Mouse (Mus musculus): ENCODE data around the gene Srp9. TPM values are rescaled to one million over a fixed set of nuclear protein-coding genes. Genes with fewer than 3 reads are reported as not detected.

Srp9 gene
- total RNA-seq (2021) = 10 to 100 TPM; 48.1 to 49.0 TPM

- intact Hi-C loops (cut with DNase I) = no loop called here
- DNase-seq = peak; percentile 98
These were observed at the start of gene Srp9 for GRCm38 (mm10) chr1:182124506-182124905. TSS of gene Srp9 (plus strand) at chr1:182124737.

GRCm38 (mm10) chr1:182081744-182082419, 42.7 kb upstream of the Srp9 start:
- DNase-seq = peak; percentile 58 to 75

DNA sequence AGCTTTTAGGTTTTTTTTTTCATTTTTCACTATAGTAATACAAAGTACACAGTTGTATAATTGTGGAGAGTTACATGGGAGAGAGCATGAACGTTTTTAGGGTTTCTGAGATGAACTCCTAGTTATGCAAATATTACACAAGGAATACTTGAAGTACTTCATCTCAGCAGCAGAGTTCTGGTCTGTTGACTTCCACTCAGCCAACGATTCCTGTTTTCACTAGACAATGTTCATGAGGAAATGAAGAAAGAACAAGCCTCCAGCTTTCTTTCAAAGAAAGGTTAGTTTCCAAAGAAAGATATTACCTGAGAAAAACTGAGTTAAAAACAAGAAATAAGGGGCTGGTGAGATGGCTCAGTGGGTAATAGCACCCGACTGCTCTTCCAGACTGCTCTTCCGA, 41.1 kb upstream of the Srp9 start:
- no peak for DNase-seq
- intact Hi-C loops (cut with DNase I) = no loop called here

More at GRCm38 (mm10) chr1:182081744-182082419, 42.7 kb upstream of the Srp9 start:
- intact Hi-C loops (cut with DNase I) = no loop called here

GRCm38 (mm10) chr1:182086759-182087158, 37.8 kb upstream of the Srp9 start:
- intact Hi-C loops (cut with DNase I) = no loop called here
- no peak for DNase-seq

- intact Hi-C loops (cut with DNase I) = no loop called here
- DNase-seq = no peak
These were observed 37.2 kb upstream of the Srp9 start for GRCm38 (mm10) chr1:182087351-182087750.

- intact Hi-C loops (cut with DNase I) = no loop called here
- DNase-seq = peak in 1 of 2 experiments; percentile 42
These were observed 36.5 kb upstream of the Srp9 start for GRCm38 (mm10) chr1:182087753-182088633.

GRCm38 (mm10) chr1:182088844-182089418, 35.6 kb upstream of the Srp9 start:
- peak; percentile 59 to 64 for DNase-seq

GRCm38 (mm10) chr1:182089600-182090297, 34.8 kb upstream of the Srp9 start:
- intact Hi-C loops (cut with DNase I) = loop anchor here (2.0 kb wide), 1 partner anchor 69 kb away; no protein-coding TSS in a partner anchor
- DNase-seq = no peak

More at GRCm38 (mm10) chr1:182088844-182089418, 35.6 kb upstream of the Srp9 start:
- intact Hi-C loops (cut with DNase I) = no loop called here

- intact Hi-C loops (cut with DNase I) = loop anchor here (2.0 kb wide), 1 partner anchor 69 kb away; no protein-coding TSS in a partner anchor
- no peak for DNase-seq
These were observed 34.2 kb upstream of the Srp9 start for GRCm38 (mm10) chr1:182090298-182090677.

- intact Hi-C loops (cut with DNase I) = loop anchor here (2.0 kb wide), 1 partner anchor 70 kb away; no protein-coding TSS in a partner anchor
- no peak for DNase-seq
These were observed 33.3 kb upstream of the Srp9 start for GRCm38 (mm10) chr1:182091261-182091660.

DNA sequence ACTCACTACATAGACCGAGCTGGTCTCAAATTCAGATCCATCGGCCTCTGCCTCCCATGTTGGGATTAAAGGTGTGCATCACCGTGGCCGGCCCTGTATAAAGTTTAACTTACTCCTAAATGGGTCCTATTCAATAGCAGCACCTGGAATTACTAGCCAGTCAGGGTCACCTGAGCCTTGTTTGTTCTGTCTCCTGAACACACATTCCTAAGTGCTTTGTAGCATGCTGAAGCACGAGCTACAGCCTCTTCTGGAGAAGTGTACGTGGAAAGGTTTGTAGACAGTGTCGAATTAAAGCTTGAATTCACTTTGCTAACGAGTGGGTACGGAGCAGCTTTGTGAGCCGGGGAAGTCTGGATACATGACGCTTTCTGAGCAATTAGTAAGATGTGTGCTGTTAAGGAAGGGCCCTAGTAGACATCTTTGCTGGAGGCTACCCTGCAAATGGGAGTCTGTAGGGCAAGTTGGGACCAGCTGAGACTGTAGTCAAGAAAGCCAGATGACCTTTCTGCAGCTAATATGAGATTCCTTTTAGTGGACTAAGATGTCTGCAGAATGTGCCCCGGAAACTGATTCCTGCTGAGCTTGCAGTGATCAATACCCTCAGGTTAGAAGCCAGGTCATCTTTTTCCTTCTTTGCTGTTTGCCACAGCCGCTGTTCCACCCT, 32.7 kb upstream of the Srp9 start:
- intact Hi-C loops (cut with DNase I) = loop anchor here (2.0 kb wide), 1 partner anchor 71 kb away; no protein-coding TSS in a partner anchor
- DNase-seq = no peak

DNA sequence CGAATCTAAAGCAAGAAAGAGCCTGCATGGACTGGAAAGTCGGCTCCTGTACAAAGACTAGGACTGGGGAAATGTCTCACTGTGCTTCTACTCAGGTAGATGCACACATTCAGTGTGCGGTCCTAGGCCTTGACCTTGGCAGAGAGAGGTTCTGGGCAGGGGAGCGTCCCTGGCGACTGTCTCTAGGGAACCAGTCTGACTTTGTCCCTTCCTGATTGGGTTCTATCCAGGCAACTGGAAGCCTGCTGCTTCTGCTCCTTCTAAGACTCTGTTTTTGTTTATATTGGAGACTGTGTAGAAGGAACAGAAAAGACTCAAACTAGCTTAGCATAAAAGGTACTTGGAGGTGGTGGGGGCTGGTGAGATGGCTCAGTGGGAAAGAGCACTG, 32.1 kb upstream of the Srp9 start:
- intact Hi-C loops (cut with DNase I) = no loop called here
- DNase-seq = no peak

DNA sequence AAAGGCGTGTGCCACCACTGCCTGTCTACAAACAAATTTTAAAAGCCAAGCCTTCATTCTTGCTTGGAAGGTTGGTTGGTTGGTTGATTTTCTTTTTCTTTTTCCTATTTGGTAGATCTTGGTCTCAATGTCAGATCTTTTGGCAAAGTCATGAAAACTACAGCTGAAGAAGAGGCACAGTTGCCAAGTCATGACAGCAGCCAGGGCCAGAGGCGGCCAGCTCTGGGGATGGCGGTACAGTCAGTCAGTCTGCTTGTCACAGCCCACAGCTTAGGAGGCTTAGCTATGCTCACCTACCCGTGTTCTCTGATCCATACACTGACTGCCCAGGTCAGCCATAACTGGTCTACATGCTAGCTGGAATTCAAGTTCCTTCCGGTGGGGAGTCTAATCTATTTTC, 31.1 kb upstream of the Srp9 start:
- intact Hi-C loops (cut with DNase I) = no loop called here
- no peak for DNase-seq

DNA sequence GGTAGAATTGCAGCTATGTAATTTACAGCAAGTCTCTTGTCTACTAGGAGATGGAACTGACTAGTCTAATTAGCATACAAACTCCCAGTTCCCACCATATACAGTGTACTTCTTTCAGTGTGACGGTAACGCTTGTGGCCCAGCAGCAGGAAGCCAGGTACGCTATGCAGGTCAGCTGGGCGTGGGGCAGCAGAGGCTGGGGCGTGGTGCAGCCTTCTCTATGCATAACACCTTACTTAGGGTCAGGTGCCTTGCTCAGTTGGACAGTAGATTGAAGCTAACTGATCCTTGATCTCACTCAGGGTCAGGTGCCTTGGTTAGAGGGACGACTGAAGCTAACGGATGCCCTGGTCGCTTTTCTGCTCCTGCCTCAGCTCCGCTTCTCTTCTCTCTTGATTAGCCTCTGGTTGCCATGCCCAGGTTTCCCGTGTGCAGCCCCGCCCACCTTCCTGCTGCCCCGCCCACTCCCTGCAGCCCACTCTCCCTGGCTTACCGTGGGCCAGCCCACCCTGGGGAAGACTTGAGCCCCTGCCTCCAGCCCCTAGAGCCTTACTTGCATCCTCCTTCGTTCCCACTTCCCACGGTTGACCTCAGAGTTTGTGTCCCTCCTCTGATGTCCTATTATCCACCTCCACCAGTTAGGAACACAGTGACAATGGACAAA, 29.9 kb upstream of the Srp9 start:
- no peak for DNase-seq
- intact Hi-C loops (cut with DNase I) = no loop called here

DNA sequence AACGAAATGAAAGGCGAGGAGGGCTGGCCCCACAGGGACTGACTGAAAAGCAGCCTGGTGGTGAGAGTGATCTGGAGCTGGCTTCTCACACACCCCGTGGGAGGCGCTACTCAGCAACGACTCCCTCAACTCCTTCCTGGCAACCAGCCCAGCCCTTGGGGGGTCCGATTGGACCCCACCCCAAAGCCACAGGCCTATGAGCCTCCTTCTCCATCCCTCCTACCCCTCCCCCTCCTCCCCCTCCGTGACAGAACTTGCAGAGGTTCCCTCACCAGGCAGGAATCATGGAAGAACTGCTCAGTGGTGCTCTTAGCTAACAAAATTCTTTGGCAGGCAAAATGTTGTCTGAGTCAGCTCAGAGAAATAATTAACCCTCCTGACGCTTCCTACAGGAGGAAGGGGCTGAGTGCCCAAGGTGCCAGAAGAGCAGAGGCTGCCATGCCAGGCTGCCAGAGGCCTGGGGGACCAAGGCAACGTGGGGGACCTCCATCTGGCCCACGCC, 29.2 kb upstream of the Srp9 start:
- intact Hi-C loops (cut with DNase I) = no loop called here
- peak in 1 of 2 experiments; percentile 65 for DNase-seq

DNA sequence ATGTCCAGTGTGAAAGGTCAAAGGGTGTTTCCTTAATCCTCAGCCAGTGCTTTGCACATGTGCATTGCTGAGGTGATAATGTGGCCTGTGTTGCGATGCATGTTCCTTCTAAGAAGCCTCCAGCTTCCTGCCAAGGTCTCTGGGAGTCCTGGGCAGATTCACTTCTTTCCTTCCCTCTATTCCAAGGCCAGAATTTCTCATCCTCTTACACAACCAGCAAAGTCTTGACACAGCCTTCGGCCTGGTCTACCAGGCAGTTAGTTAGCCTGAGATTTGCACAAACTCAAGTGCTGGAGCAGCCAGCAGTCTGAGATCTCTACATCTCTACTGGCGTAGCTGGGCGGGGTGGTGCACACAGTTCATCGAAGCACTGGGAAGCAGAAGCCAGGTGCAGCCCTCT, 27.8 kb upstream of the Srp9 start:
- intact Hi-C loops (cut with DNase I) = no loop called here
- DNase-seq = no peak

DNA sequence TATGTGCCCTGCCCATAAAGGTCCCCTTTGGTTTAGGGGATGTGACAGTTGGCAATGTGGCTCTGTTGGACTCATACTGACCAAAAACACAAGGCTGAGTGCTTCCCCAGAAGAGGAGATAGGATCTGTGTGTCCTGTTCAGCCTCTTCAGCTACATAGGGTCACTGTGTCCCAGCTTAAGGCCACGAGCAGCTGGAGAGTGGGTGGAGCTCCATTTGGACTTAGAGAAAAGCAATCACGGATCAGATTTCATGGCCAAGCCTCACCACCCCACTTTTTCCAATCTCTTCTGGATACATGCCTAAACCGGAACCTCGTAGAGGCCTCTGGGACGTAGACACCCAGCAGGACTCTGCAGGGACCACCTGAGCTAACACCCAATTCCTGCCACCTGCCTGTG, 25.5 kb upstream of the Srp9 start:
- DNase-seq = no peak
- intact Hi-C loops (cut with DNase I) = no loop called here

DNA sequence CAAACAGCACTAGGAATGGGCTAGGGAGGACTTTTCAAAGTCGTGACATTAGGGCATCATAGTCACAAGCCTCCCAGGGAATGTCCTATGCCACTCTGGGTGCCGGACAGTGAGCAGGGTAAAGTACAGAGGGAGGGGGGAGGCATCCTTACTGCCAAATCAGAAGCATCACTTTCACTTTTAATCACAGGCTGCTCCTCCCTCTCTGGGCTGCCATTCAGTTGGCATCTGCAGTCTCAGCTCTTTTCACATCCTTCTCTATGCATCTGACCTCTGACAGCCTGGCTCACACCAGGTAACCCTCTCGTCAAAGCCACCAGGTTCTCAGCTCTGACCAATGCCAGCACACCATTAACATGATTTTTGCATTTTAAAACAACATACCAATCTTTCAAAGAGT, 24.1 kb upstream of the Srp9 start:
- no peak for DNase-seq
- intact Hi-C loops (cut with DNase I) = no loop called here

GRCm38 (mm10) chr1:182101468-182101867, 23.1 kb upstream of the Srp9 start:
- DNase-seq = no peak
- intact Hi-C loops (cut with DNase I) = no loop called here
